Mouse (Mus musculus): ENCODE data around the gene Slc9a9.
A peak's percentile ranks its signal among the peaks of the same experiment; 100 is the strongest.
"Not testable (repeated sequence)": the region's sequence is repeated elsewhere in the genome, so short reads cannot be mapped to it uniquely, and the experiment has no call there.

Gene Slc9a9

DNA sequence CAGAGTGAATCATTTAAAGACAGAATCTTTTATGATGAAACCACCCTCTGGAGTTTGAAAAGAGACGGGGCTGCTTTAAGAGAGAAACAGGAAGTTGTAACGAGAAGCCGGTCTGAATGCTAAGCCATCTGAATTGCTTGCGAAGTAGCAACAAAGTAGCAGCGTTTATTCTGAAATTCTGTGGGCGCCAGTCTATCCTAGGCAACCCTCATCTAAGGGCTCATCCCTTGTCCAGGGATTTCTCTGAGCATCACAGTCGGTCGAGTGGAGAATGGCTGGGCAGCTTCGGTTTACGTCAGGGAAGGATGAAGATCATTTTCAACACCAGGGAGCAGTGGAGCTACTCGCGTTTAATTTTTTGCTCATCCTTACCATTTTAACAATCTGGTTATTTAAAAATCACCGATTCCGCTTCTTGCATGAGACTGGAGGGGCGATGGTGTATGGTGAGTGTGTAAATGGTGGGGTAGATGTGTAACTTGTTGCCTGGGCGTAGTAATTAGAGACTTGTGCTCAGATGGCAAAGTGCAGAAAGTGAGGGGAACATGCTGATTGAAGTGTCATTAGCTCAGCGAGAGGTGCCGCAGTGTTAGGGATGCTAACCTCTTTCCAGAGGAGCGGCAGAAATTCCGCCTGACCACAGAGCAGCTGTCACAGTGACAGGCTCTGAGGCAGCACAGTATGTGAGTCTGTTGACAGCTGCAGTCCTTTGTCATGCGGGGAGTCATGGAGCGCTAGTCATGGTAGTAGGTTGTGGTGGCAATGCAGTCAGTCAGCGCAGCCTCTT lies at the start of gene Slc9a9:
Gene Slc9a9, plus strand, starts transcription at position 119 of the 787 bp plus-strand sequence.
- peak; percentile 43 for DNase-seq

DNA sequence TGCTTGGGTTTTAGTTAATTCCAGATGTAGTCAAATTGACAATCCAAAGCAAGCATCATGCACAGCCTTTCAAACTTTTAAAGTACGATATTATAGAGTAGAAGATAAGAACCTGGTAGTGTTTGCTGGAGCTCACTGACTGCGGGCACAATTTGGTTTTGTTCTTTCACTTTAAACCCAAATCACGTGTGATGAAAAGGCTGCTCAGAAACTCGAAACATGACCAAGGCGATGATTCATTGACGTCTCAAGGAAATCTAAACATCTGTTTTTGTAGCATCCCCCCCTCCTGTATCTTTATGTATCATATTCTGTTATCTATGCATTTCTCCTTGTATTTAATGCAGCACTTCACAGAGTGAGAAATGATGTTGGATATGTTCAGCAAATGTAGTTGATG lies 49.4 kb upstream of the Slc9a9 start:
- DNase-seq: no peak

DNA sequence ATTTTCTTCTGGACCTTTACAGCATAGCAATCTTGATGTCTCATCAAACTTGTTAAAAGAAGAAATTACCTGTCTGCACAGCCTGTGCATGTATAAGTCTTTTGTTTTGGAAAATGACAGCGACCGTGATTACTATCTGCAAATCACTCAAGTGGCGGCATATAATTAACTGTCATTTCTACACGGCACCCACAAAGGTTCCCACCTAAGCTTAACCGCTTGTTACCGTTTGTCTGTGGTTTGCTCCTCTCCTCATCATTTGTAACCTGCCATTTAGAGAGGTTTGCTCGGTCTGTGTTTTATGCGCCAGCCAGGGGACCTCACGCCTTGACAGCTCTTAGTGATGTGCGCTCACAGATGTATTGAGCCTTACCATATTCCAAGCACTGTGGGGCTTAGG lies 48.9 kb upstream of the Slc9a9 start:
- no peak for DNase-seq

DNA sequence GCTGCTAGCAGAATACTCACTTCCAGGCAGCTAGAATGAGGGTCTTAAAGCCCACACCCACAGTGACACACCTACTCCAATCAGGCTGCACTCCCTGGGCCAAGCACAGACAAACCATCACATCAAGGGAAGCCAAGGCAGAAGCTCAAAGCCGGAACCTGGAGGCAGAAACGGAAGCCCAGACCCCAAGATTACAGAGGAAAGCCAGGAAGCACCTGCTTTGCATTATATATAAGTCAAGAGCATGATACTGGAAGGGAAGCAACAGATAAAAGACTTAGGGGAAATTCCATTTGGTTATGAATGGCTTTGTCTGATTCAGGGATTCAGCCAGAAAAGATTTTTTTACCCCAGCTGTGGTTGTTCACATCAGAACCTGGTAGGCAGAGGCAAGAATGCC lies 47.8 kb upstream of the Slc9a9 start:
- DNase-seq: no peak

DNA sequence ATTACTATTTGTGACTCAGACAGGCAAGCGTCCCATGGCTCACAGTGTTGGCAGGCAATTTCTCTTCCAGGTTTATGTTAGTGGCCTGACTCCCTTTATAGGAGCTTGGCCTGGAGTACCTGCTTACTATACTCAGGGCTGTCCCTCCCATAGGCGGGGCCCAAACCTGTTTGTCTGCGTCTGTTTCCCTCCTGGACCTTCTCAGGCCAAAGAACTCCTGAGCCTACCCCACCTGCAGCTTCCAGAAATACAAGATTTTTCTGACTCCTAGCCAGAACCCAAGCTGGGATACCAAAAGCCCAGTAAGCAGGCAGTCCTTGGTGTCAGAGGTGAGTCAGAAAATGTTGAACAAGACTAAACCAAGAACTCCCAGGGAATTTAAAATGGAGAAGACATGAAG lies 43.0 kb upstream of the Slc9a9 start:
- no peak for DNase-seq

DNA sequence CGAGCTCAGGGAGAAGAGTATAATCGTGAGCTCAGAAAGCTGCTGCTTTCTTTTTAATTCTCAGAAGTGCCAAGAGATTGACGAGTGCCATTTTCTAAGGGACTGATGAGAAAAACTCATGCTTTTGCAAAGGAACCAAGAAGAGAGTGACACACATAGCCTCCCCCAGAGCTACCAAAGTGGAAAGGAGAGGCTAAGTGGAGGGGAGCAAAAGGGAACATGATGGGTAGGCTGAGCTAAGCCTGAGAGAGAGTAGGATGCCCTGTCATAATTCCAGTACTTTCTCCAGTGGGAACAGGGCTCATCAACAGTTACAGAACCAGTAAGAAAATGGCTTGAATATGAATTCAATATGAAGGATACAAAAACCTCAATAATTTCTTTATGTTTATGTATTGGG lies 40.8 kb upstream of the Slc9a9 start:
- no peak for DNase-seq

DNA sequence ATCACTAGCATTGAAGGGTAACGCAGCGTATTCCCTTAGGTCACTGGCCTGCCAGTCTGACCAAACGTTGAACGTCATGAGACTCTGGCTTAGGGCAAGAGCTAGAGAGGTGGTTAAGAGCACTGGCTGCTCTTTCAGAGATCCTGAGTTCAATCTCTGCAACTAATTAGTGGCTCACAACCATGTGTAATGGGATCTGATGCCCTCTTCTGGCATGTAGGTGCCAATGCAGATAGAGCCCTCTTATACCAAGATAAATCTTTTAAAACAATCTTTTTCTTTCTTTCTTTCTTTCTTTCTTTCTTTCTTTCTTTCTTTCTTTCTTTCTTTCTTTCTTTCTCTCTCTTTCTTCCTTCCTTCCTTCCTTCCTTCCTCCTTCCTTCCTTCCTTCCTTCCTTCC lies 35.4 kb upstream of the Slc9a9 start:
- not testable (repeated sequence) for DNase-seq

DNA sequence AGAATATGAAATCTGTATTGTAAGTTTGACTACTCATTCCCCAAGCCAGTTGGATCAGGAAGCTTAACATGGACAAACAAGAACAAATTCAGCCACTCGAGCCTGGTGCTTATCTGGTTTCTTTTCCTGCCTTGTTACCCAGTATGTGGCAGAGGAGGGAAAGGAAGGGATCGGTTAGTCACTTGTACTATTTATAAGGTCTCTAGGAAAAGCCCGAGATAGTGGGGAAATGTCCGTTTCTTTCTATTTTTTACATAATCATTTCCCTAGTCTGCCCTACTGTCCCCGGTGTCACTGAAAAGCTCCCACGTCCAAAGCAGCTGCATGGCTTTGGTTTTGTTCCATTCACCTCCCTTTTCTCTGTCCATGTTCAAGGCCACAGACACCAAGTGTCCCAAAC lies 24.1 kb upstream of the Slc9a9 start:
- DNase-seq: no peak

DNA sequence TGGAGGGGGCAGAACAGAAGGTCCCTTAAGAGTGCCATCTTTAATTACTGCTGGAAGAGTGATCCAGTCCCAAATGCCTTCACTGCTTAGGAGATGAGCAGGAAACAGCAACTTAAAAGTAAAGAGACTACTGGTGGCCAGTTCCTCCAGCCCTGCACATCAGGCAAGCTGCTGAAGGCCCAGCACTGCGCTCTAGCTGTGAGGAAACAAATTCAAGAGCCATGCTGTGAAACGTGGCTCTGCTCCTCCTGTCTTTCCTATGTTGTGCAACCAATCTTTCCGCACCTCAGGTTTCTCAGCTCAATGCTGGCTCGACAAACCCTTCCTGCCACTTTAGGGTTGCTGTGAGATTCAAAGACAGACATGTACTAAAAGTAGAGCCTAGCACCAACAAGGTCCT lies 22.3 kb upstream of the Slc9a9 start:
- DNase-seq: no peak

DNA sequence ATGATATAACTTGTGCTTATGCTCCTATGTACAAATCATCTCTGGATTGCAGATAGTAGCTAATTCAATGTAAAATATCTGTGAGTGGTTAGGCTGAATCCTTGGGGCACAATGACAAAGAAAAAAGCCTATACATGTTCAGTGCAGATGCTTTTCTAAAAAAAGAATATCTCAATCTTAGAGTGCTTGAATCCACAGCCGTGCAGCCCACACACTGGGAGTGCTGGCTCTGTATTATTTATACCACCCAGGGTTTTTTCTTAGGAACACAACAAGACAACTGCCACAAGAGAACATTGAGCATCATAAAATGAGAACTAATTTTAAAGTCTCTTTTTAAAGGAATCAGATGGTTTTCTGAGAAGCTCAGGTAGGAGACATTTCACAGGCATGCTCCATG lies 19.7 kb upstream of the Slc9a9 start:
- DNase-seq: no peak

DNA sequence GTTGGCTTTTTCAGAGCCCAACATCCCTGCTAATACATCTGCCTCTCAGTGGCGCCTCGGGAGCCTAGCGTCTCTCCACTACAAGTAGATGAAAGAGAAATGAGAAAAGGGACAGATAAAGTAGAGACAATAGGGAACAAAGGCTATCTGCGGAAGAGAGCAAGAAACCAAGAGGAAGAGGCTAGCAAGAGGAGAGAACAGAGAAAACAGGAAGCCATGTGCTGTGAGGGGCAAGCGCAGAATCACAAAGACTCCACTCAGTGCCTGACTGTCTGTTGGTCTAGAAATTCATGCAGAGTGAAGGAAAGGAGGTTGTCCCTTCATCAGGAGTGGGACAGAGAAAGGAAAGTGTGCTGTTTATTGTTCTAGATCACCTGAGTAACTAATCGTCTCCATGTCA lies 16.5 kb upstream of the Slc9a9 start:
- no peak for DNase-seq

DNA sequence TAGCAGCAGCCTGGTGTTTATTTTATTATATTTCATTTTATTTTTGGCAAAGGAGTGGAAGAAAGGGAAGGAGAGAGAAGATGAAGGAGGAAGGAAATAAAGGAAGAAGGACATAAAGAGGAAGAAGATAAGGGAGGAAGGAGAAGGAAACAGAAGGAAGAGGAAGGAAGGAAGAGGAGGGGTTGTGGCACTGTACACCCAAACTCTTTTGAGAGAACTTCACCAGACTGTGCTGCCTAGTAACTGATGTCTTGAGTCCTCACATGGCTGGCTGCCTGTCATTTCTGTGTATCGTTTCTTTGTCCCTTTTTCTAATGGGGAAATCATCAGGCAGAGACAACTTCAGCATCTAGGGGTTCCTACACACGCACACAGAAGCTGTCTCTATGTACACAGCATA lies 15.9 kb upstream of the Slc9a9 start:
- DNase-seq: no peak

DNA sequence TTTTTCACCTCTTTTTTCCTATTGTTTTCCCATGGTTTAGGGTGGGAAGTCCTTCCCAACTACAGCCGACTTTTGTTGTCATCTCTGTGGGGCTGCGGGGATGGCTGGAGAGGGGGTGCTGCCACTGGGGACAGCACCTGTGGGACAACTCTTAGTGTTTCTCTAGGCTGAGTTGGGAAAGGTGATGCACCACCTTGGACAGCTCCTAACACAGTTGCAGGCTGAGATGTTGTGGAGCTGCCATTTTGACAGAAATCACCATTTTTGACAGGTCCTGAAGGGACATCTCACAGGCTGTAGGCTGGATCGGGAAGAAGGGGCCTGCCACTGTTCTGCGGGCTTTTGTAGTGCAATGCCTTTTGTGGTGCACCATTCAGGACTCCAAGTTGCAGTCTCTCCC lies 13.4 kb upstream of the Slc9a9 start:
- DNase-seq: no peak

DNA sequence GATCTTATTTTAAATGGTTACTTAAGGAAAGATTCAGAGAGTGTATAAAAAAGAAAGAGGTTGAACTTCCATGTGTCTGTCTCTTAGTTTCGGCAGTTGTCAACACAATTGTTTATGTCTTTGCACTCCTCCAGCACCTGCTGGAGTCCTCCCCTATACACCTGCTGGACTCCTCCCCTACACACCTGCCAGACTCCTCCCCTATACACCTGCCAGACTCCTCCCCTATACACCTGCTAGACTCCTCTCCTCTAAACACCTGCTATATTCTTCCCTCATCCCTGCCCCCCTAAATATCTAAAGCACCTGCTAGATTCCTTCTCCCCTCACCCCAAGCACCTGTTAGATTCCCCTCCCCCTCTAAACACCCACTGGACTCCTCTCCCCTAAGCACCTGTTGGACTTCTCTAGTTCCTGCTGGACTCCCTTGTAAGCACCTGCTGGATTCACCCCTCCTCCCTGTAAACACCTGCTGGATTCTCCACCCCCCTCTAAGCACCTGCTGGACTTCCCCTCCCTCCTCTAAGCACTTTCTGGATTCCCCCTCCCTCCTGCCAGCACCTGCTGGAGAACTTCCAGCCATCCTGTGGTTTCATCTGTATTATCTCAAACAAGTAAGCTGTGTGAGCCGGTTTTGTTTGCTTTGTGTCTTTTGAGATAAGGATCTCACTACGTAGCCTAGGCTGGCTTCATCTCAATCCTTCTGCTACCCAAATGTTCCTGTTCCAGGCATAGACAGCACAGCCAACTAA lies 10.1 kb upstream of the Slc9a9 start:
- no peak for DNase-seq

DNA sequence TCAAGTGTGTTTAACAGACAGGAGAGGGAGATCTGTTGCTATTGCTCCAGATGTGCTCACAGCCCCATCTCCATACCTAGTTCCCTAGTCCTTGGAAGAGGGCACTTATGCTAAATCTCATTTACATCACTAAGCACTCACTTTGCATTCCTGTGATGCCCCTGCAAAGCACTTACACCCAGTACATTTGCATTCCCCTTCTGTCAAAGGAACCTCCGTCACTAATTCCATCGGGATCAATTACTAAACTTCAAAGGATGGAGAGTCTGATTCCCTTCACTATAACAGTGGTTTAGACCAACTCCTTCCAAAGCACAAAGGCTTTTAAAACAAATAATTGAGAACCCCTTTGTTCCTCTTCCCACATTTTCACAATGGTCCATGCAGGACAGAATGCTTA lies 7.9 kb upstream of the Slc9a9 start:
- DNase-seq: no peak

DNA sequence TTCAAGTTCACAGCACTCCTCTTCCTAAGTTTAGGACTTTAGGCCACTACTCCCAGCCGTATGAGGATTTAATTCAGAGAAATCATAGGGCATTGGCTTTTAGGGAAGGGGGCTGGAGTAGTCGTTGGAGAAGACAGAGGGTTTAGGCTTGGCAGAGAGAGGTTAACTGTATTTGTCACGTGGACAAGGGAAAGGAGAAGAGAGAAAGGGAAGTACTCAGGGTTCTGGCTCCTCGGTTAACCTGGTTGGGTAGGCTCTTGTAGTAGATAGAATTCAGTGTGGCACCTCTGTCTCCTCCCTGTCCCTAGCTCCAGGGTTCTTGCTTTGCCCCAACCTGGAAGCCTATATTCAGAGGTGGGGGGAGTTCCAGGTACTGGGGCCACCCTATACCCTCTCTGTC lies 4.5 kb upstream of the Slc9a9 start:
- no peak for DNase-seq

DNA sequence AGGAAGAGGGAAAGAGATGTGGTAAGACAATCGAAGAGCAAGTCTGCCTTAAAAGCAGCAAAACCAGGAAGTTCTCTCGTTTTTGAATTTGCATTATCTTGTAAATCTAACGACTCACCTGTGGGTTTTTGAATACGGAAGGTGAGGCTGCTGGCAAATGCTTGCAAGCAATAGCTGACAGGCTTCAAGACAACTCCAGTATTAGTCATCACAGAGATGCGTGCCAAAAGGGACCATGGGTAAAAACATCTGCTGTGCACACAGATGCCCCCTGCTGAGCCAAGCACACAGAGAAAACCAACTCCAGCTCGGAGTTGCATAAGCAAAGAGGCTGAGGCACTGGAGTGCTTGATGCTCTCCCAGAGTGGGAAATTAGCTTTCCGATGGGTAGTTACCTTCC lies 1.1 kb upstream of the Slc9a9 start:
- DNase-seq: peak; percentile 29

DNA sequence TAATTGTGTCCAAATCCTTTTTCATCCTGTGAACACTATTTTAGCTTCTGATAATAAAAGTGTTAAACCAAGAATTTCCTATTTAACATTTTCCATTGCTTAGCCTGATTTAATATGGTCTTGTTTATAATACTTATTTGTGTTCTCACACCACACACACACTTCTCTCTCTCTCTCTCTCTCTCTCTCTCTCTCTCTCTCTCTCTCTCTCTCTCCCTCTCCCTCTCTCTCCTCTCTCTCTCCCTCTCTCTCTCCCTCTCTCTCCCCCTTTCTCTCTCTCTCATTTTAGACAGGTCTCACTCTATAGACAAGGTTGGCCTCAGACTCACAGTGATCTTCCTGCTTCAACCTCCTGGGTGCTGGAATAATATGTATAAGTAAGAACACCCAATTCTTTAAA lies 995 bp downstream of the Slc9a9 start:
- DNase-seq: no peak

DNA sequence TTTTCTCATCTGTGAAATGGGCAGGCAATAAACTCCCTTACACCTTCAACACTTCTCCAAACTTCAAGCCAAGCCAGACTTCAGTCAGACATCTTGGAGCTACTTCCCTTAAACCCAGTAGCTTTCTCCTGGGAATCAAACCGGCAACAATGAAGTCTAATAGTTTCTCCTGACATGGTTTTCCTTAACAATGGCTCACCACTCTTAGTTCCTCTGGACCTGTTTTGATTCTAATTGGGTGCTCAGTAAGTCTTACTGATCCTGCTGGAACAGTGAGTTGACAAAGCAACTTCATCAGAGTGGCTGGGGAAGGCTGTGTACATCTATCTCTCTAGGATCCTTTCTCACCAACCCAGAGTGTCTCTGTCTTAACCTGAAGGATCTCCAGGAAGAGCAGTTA lies 5.0 kb downstream of the Slc9a9 start:
- no peak for DNase-seq

DNA sequence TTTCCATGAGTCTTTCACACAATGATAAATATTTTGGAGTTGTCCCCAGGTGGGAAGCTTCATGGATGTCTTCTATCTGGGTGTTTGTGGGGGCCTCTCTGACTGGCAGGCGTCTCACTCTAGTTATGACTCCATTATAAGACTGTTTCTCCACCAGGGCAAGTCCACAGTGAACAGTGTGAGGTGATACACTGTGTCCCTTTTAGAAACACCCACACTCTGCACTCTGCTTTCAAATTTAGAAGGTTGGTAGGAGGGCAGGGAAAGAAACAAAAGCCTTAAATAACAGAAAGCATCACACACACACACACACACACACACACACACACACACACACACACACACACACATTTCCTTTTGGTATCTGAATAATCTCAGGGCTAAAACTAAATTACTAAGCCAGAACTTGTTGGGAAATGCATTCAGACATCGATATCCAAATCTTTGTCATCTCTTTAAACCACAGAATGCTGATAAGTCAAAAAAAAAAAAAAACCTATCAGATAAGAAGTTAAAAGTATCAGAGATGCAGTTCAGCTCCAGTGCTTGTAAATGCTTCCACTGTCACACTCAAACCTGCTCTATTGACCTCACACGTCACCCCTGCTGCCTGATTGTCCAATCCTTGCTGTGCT lies 8.4 kb downstream of the Slc9a9 start:
- DNase-seq: no peak

DNA sequence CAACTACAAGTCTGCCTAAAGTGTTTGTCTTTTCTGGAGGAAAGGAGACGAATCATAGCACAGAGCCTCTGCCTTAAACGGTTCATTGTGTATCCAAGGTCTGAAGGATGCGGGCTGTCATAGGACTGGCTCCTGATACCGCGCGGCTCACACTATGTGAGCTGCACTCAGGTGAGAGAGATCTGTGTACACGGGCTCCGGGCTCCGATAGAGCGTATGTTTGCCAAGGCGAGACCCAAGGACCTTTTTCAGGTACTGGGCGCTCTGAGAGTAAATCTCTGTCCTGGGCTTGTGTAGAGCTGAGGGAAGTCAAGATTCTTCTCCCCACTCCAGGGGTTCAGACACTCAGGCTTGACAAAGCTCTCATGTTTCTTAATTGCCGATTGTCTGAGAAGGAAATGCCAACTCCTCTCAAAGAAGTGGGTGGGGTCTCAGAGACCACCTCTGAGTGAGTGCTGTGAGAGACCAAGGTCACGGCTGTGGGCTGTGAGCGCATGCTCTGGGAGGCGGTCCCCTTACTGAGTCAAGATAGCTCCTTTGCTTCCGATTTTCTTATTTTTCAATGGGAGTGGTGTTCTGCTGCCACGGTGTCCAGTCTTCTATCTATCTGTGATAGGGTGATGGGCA lies 10.9 kb downstream of the Slc9a9 start:
- DNase-seq: no peak

DNA sequence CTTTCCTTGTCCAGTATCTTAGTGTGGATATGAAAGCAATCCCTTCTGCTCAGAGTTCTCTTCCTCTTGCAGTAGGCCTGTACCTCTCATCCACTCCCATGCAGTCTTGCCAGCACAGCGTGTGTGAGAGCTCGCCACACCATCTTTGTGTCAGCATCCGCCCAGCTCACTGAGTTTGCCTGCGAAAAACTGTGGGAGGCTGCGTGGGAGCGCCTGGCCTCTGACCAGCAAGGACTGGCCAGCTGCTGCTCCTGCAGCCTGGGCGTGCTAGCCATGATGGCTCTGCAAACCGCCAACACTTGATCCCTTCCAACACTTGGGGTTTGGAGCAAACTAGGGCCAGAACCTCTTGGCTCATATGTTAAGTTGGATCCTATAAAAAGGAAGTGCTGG lies 11.4 kb downstream of the Slc9a9 start:
- peak; percentile 34 for DNase-seq

DNA sequence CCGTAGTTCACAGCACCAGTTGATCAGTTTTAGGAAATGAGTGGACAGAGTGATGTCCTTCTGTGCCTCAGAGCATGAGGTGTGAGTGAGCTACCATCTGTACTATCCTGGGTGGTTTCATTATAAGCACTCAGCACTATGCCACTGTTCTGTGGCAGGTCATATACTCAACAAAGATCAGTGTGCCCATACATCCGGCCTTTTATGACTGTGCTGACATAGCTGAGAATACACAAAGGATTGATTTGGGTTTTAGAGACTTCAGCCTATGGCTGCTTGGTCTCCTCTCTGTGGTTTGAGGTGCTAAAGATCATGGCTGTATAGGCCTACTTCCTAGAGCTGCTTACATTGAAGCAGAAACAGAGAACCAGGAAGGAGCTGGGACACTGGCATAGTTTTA lies 12.6 kb downstream of the Slc9a9 start:
- DNase-seq: no peak

DNA sequence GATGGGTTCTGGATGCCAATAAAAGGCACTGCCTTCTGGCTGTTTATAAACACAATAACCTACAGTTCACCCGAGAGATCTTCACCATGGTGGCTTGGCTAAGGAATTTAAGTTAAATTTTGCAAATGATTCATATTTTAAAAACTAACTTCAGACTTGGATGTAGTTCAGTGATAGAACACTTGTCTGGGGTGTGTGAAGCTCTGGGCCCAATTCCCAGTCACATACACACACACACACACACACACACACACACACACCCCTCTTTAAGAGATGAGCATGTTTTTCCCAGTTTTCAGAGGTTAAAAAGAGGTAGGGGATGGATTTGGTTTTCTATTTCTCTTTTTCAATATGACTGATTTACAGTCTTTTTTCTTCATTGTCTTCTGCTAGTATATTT lies 15.9 kb downstream of the Slc9a9 start:
- DNase-seq: no peak
